Mouse (Mus musculus) T-helper 2 cell (primary cell): ENCODE measurements around the gene Gm14410.
"Not testable (repeated sequence)": the region's sequence is repeated elsewhere in the genome, so short reads cannot be mapped to it uniquely, and the experiment has no call there.

Experiments used
- in situ Hi-C: fragments of 300-600 bp; cut with MboI, MseI; formaldehyde crosslinking; loops from one replicate; pipeline ENCODE4 v1.15.1; 2025; ENCODE audit warnings: high pct_unique_total_duplicates

The Gm14410 gene

GRCm38 (mm10) chr2:177206341-177206740, at the start of gene Gm14410:
Gene Gm14410, minus strand, starts transcription at chr2:177206421.
- in situ Hi-C loops: not testable (repeated sequence)

DNA sequence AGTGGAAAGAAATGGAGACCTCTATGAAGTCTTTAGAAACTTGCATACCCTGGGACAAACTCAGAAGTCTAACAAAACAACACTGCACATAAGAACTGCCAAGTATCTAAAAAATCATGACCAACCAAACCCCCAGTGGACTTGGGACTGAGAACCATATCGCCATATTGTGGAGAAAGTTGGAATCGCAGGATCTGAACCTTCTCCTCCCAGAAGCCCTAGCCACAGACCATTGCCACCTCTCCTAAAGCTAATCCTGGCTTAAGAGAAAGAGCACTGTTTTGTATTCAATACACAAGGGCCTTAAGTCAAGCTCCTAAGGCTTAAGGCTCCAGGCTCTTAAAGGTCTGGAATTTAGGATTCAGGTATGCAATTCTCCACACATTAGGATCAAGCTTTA, 41.2 kb upstream of the Gm14410 start:
- in situ Hi-C loops: loop anchor here (5.0 kb wide), 1 partner anchor 310 kb away; no protein-coding TSS in a partner anchor

DNA sequence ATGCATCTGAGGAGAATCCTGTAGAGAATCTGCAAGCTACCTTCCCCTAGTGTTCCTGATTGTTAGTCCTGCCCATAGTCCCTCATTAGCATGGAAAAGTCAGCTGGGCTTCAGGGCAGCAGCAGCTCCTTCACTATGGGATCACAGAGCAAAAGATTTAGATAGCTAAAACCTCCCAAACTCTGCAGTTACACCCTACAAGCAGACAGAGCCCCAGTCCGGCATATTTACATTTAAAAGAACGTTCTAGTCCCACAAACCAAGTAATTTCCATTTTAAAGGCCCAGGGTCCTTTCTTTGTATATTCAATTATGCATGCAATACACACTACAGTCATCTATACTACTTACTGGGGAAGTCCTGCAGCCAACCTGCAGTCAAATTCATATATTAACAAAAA, 24.2 kb upstream of the Gm14410 start:
- in situ Hi-C loops: not testable (repeated sequence)

- in situ Hi-C loops: not testable (repeated sequence)
Measured at GRCm38 (mm10) chr2:177172749-177173148, 33.5 kb downstream of the Gm14410 start.
